Mouse (Mus musculus) cerebellum, adult 2 months (tissue): ENCODE data around the gene Mta2.

Experiments
- CTCF ChIP-seq: fragments of 200-500 bp; IDR thresholded peaks from 2 replicates; pipeline ENCODE4 v1.5.1; 2011; ENCODE audit warnings: low read depth, mild to moderate bottlenecking, control low read depth, low read length, moderate library complexity, borderline replicate concordance; ENCODE audit not compliant: insufficient read depth
- POLR2A ChIP-seq: fragments of 200-500 bp; IDR thresholded peaks from 2 replicates; pipeline ENCODE4 v1.6.1; 2011; ENCODE audit warnings: low read length, control low read depth, borderline replicate concordance; ENCODE audit not compliant: insufficient read depth

DNA sequence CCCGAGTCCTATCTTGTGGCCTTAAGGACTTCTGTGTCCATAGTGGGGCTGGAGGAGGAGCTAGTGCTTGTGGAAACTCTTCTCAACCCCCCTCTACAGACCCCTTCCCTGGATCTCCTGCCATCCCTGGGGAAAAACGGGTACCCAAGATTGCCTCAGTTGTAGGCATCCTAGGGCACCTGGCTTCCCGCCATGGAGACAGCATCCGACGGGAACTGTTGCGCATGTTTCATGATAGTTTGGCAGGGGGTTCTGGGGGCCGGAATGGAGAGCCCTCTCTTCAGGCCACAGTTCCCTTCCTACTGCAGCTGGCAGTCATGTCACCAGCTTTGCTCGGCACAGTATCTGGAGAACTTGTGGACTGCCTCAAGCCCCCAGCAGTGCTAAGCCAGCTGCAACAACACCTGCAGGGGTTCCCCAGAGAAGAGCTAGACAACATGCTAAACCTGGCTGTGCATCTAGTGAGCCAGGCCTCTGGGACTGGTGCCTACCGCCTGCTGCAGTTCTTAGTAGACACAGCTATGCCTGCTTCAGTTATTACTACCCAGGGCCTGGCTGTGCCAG lies 46.2 kb upstream of the Mta2 start:
- TF ChIP-seq CTCF (no peak), POLR2A (no peak)
